Mouse (Mus musculus) olfactory bulb, adult 2 months (tissue): ENCODE data around the gene Dpep3. TPM values are rescaled to one million over a fixed set of nuclear protein-coding genes. Genes with fewer than 3 reads are reported as not detected.

Source experiments
- H3K27ac ChIP-seq: fragments of 200-500 bp; 2 replicates; pipeline ENCODE4 v1.5.1; 2012; ENCODE audit warnings: low read depth, low read length; ENCODE audit not compliant: insufficient read depth
- H3K4me1 ChIP-seq: fragments of 200-500 bp; 2 replicates; pipeline ENCODE4 v1.6.1; 2012; ENCODE audit warnings: low read length; ENCODE audit not compliant: control insufficient read depth, insufficient read depth
- H3K4me3 ChIP-seq: fragments of 200-500 bp; 2 replicates; pipeline ENCODE4 v1.5.1; 2012; ENCODE audit warnings: mild to moderate bottlenecking, low read depth, low read length, moderate library complexity; ENCODE audit not compliant: insufficient read depth
- CTCF ChIP-seq: fragments of 200-500 bp; IDR thresholded peaks from 2 replicates; pipeline ENCODE4 v1.5.1; 2012; ENCODE audit warnings: low read depth, mild to moderate bottlenecking, low read length, moderate library complexity; ENCODE audit not compliant: insufficient read depth
- POLR2A ChIP-seq: fragments of 200-500 bp; IDR thresholded peaks from 2 replicates; pipeline ENCODE4 v1.6.1; 2012; ENCODE audit warnings: mild to moderate bottlenecking, low read depth, low read length, moderate library complexity; ENCODE audit not compliant: insufficient read depth
- WGBS: fragments of 180-500 bp; shearing (Covaris S2); methylation state at CpG from one replicate; pipeline ENCODE4 v1.1.7; 2018; 5-methylcytosine and 5-hydroxymethylcytosine counted together
- polyA plus RNA-seq: library from polyadenylated mRNA; stranded (reverse); fragments of >200 nt; gene quantifications from 2 replicates; pipeline ENCODE4 v1.2.4, GENCODE M21; 2012; ENCODE audit warnings: low replicate concordance; ENCODE audit not compliant: missing spikeins, insufficient read depth, insufficient read length

The Dpep3 gene
- polyA plus RNA-seq, 1 experiment: not detected

- Histone ChIP-seq H3K4me3 (peak within 1 kb of the TSS; percentile 64), H3K4me1 (peaks cover 14% of the 10 kb centered on the region), H3K27ac (no peak within 1 kb of the TSS; the same call in 1 of the 2 replicates)
- WGBS: under 1% methylated on average over 37 of the region's 47 CpGs
- TF ChIP-seq POLR2A (no peak), CTCF (no peak)
Observed at GRCm38 (mm10) chr8:105965905-105966341, 13.3 kb downstream of the Dpep3 start, which contains the start of gene Slc12a4. Gene Slc12a4, minus strand, starts transcription at chr8:105966097.

GRCm38 (mm10) chr8:105965266-105965904 is 13.8 kb downstream of the Dpep3 start:
- WGBS: 6% methylated on average over 40 of the region's 40 CpGs
- Histone ChIP-seq H3K4me3 (peak overlapping the region; percentile 64), H3K4me1 (peaks cover 14% of the 10 kb centered on the region), H3K27ac (no peak overlapping the region; the same call in 1 of the 2 replicates)
- TF ChIP-seq CTCF (no peak), POLR2A (no peak)

GRCm38 (mm10) chr8:105964506-105965265 is 14.5 kb downstream of the Dpep3 start:
- Histone ChIP-seq H3K4me3 (peak overlapping the region; percentile 64; the same call in 1 of the 2 replicates), H3K4me1 (peaks cover 14% of the 10 kb centered on the region), H3K27ac (no peak overlapping the region)
- WGBS: 75% methylated on average over 12 of the region's 12 CpGs
- no peak for TF ChIP-seq POLR2A
- TF ChIP-seq CTCF: no peak

GRCm38 (mm10) chr8:105961536-105961935 is 17.7 kb downstream of the Dpep3 start:
- WGBS: 94% methylated on average over 10 of the region's 10 CpGs
- peaks cover 21% of the 10 kb centered on the region for H3K4me1 ChIP-seq
- TF ChIP-seq POLR2A: no peak
- no peak overlapping the region for H3K4me3 ChIP-seq
- H3K27ac ChIP-seq: no peak overlapping the region

- Histone ChIP-seq H3K4me1 (peaks cover 21% of the 10 kb centered on the region), H3K4me3 (no peak overlapping the region), H3K27ac (no peak overlapping the region)
- TF ChIP-seq CTCF (no peak), POLR2A (no peak)
- 89% methylated on average over 14 of the region's 14 CpGs for WGBS
Observed at GRCm38 (mm10) chr8:105961101-105961500, 18.1 kb downstream of the Dpep3 start.

GRCm38 (mm10) chr8:105959350-105959749 is 19.9 kb downstream of the Dpep3 start:
- Histone ChIP-seq H3K4me1 (peaks cover 11% of the 10 kb centered on the region), H3K4me3 (no peak overlapping the region), H3K27ac (no peak overlapping the region)
- TF ChIP-seq CTCF (no peak), POLR2A (no peak)
- 80% methylated on average over 7 of the region's 7 CpGs for WGBS

- 30% methylated on average over 3 of the region's 4 CpGs for whole genome bisulfite sequencing
- H3K27ac ChIP-seq: no peak overlapping the region
- peaks cover 10% of the 10 kb centered on the region; the same call in 1 of the 2 replicates for H3K4me1 ChIP-seq
- TF ChIP-seq CTCF (no peak), POLR2A (no peak)
- H3K4me3 ChIP-seq: no peak overlapping the region
Observed at GRCm38 (mm10) chr8:105957813-105958212, 21.4 kb downstream of the Dpep3 start.

- Histone ChIP-seq H3K27ac (no peak overlapping the region), H3K4me1 (peaks cover 15% of the 10 kb centered on the region), H3K4me3 (no peak overlapping the region)
- WGBS: 84% methylated on average over 4 of the region's 4 CpGs
- no peak for TF ChIP-seq POLR2A
- TF ChIP-seq CTCF: no peak
Observed at GRCm38 (mm10) chr8:105956556-105956955, 22.7 kb downstream of the Dpep3 start.

GRCm38 (mm10) chr8:105951057-105951659 is 28.1 kb downstream of the Dpep3 start:
- peaks cover 31% of the 10 kb centered on the region for H3K4me1 ChIP-seq
- WGBS: 27% methylated on average over 7 of the region's 7 CpGs
- peak overlapping the region; percentile 67 for H3K27ac ChIP-seq
- TF ChIP-seq CTCF (no peak), POLR2A (no peak)
- no peak overlapping the region for H3K4me3 ChIP-seq
